In the genomic region with DNA sequence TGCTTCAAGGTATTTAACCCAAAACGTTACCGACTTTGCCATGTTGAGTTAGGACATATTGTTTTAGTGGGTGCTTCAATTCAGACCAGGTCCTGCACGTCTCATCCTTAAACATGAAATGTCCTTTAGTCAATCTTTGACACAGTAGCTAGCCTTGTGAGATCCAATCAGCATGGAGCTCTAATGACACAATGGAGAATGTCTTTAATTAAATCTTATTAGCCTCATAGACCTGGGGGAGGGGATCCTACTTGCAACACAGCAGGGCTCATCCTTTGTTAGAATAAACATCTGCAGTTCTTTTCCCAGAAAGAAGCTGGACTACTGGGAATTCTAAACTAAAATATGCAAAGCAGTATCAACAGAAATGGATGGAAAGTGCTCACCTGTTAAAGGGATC, we compare ENCODE assay signal across 23 mouse cellular contexts.
DNase-seq lines count a peak whose midpoint lies in the region; ATAC-seq and TF ChIP-seq lines count a peak whose summit lies in the region.
"Had no signal": no experiment of that assay in that cellular context is flagged by ENCODE, and none has a peak within 500 bp of the region (broad histone marks: within the 10 kb centered on the region; RNA-seq: fewer than 3 reads in every experiment).

No protein-coding gene starts in this region.

- no peak overlapping the region for H3K9ac ChIP-seq in embryonic facial prominence, embryonic 14.5 days (ENCODE audit: low read depth, low read length)
- no peak overlapping the region for H3K9ac ChIP-seq in midbrain, embryonic 11.5 days (ENCODE audit: low read length)
- no peak overlapping the region for H3K9ac ChIP-seq in neural tube, embryonic 14.5 days (replicated peaks; ENCODE audit: low read depth, low read length)
- H3K9ac ChIP-seq in forebrain, embryonic 12.5 days, result no peak overlapping the region
- H3K9ac ChIP-seq: embryonic facial prominence, embryonic 15.5 days had no signal

- TF ChIP-seq CTCF in brain, embryonic 14.5 days (IDR thresholded peaks at IDR 0.05; ENCODE audit: borderline replicate concordance, extremely low read depth, insufficient read depth, insufficient read length), result no peak

- no peak for ATAC-seq in embryonic facial prominence, embryonic 14.5 days (ENCODE audit: low read depth)
- no peak for ATAC-seq in midbrain, embryonic 11.5 days (ENCODE audit: low FRiP score)
- ATAC-seq in neural tube, embryonic 14.5 days (ENCODE audit: low read depth), result peak; percentile 78
- no peak for ATAC-seq in forebrain, embryonic 12.5 days (ENCODE audit: low FRiP score)
- ATAC-seq: CD4-positive, CD25-positive, alpha-beta regulatory T cell, adult 4 months; forebrain, embryonic 16.5 days had no signal

- no peak overlapping the region for H3K27ac ChIP-seq in embryonic facial prominence, embryonic 14.5 days (replicated peaks; ENCODE audit: low read depth, low read length)
- no peak overlapping the region for H3K27ac ChIP-seq in embryonic facial prominence, embryonic 10.5 days (replicated peaks)
- H3K27ac ChIP-seq in midbrain, embryonic 10.5 days (replicated peaks), result peak overlapping the region; percentile 49
- H3K27ac ChIP-seq in midbrain, embryonic 11.5 days (ENCODE audit: low read depth, low read length), result no peak overlapping the region
- H3K27ac ChIP-seq in neural tube, embryonic 14.5 days (ENCODE audit: low read depth, low read length), result no peak overlapping the region
- no peak overlapping the region for H3K27ac ChIP-seq in forebrain, embryonic 12.5 days
- H3K27ac ChIP-seq: embryonic facial prominence, embryonic 15.5 days; heart, embryonic 10.5 days had no signal

- 34% methylated on average over 3 of the region's 3 CpGs for WGBS in embryonic facial prominence, embryonic 14.5 days
- 19% methylated on average over 3 of the region's 3 CpGs for WGBS in embryonic facial prominence, embryonic 10.5 days
- WGBS in midbrain, embryonic 10.5 days, result 16% methylated on average over 3 of the region's 3 CpGs
- WGBS in midbrain, embryonic 11.5 days, result 17% methylated on average over 3 of the region's 3 CpGs
- WGBS in neural tube, embryonic 14.5 days, result 34% methylated on average over 3 of the region's 3 CpGs
- WGBS in forebrain, embryonic 12.5 days, result 8% methylated on average over 3 of the region's 3 CpGs

- H3K4me2 ChIP-seq in embryonic facial prominence, embryonic 14.5 days (ENCODE audit: low read depth, low read length), result no peak overlapping the region
- no peak overlapping the region for H3K4me2 ChIP-seq in midbrain, embryonic 11.5 days
- no peak overlapping the region for H3K4me2 ChIP-seq in neural tube, embryonic 14.5 days (ENCODE audit: low read depth, low read length)
- H3K4me2 ChIP-seq in forebrain, embryonic 12.5 days, result no peak overlapping the region
- H3K4me2 ChIP-seq: embryonic facial prominence, embryonic 15.5 days had no signal

- H3K4me3 ChIP-seq in embryonic facial prominence, embryonic 14.5 days (ENCODE audit: low read depth, low read length), result no peak overlapping the region
- no peak overlapping the region for H3K4me3 ChIP-seq in embryonic facial prominence, embryonic 10.5 days
- no peak overlapping the region for H3K4me3 ChIP-seq in midbrain, embryonic 10.5 days
- no peak overlapping the region for H3K4me3 ChIP-seq in midbrain, embryonic 11.5 days (ENCODE audit: low read depth, low read length)
- no peak overlapping the region for H3K4me3 ChIP-seq in neural tube, embryonic 14.5 days (ENCODE audit: low read depth, low read length)
- H3K4me3 ChIP-seq in forebrain, embryonic 12.5 days (replicated peaks), result no peak overlapping the region
- H3K4me3 ChIP-seq: embryonic facial prominence, embryonic 15.5 days; heart, embryonic 10.5 days had no signal

- TF ChIP-seq POLR2A in brain, embryonic 14.5 days (IDR thresholded peaks at IDR 0.05; ENCODE audit: borderline replicate concordance, extremely low read depth, insufficient read depth, insufficient read length, poor library complexity, severe bottlenecking), result no peak

- DNase-seq in embryonic facial prominence, embryonic 14.5 days (ENCODE audit: low spot score), result peak; percentile 6
- no peak for DNase-seq in embryonic facial prominence, embryonic 10.5 days (ENCODE audit: low spot score)
- no peak for DNase-seq in midbrain, embryonic 10.5 days (ENCODE audit: low spot score)
- no peak for DNase-seq in midbrain, embryonic 11.5 days (ENCODE audit: low spot score, missing footprints)
- DNase-seq in brain, embryonic 14.5 days (ENCODE audit: low read depth), result peak; percentile 39
- DNase-seq in urinary bladder, adult 18-20 months (ENCODE audit: low spot score in 2 of 2), result no peak
- DNase-seq: adrenal gland, adult 8-10 months; adrenal gland, postnatal 36 days; B cell, adult 2 months; cerebellum, adult 11 months; cerebellum, adult 9-10 months; cerebellum, postnatal 36 days; gastrocnemius, postnatal 10 days; heart, adult 18-20 months; heart, postnatal 10 days; heart, postnatal 4 days had no signal

- H3K9me3 ChIP-seq in embryonic facial prominence, embryonic 14.5 days (ENCODE audit: control insufficient read depth, low read length), result no peaks in the 10 kb centered on the region
- H3K9me3 ChIP-seq in embryonic facial prominence, embryonic 10.5 days, result no peaks in the 10 kb centered on the region
- H3K9me3 ChIP-seq in midbrain, embryonic 10.5 days (replicated peaks), result no peaks in the 10 kb centered on the region
- no peaks in the 10 kb centered on the region for H3K9me3 ChIP-seq in midbrain, embryonic 11.5 days (ENCODE audit: control insufficient read depth, low read length)
- no peaks in the 10 kb centered on the region for H3K9me3 ChIP-seq in neural tube, embryonic 14.5 days (ENCODE audit: control insufficient read depth, low read length)
- no peaks in the 10 kb centered on the region for H3K9me3 ChIP-seq in forebrain, embryonic 12.5 days
- H3K9me3 ChIP-seq: embryonic facial prominence, embryonic 15.5 days; heart, embryonic 10.5 days had no signal

- no peaks in the 10 kb centered on the region for H3K4me1 ChIP-seq in embryonic facial prominence, embryonic 14.5 days (ENCODE audit: control insufficient read depth, insufficient read depth, low read length)
- H3K4me1 ChIP-seq in embryonic facial prominence, embryonic 10.5 days, result peaks cover 8% of the 10 kb centered on the region; the same call in 1 of the 2 replicates
- peaks cover 55% of the 10 kb centered on the region for H3K4me1 ChIP-seq in midbrain, embryonic 10.5 days
- peaks cover 18% of the 10 kb centered on the region for H3K4me1 ChIP-seq in midbrain, embryonic 11.5 days (ENCODE audit: control insufficient read depth, insufficient read depth, low read length)
- H3K4me1 ChIP-seq in neural tube, embryonic 14.5 days (ENCODE audit: control insufficient read depth, insufficient read depth, low read length), result peaks cover 8% of the 10 kb centered on the region
- H3K4me1 ChIP-seq in forebrain, embryonic 12.5 days, result peaks cover 25% of the 10 kb centered on the region
- H3K4me1 ChIP-seq: embryonic facial prominence, embryonic 15.5 days; heart, embryonic 10.5 days had no signal

- no peaks in the 10 kb centered on the region for H3K36me3 ChIP-seq in embryonic facial prominence, embryonic 14.5 days (ENCODE audit: control insufficient read depth, insufficient read depth, low read length)
- no peaks in the 10 kb centered on the region for H3K36me3 ChIP-seq in embryonic facial prominence, embryonic 10.5 days (replicated peaks)
- H3K36me3 ChIP-seq in midbrain, embryonic 10.5 days, result no peaks in the 10 kb centered on the region
- H3K36me3 ChIP-seq in midbrain, embryonic 11.5 days (ENCODE audit: control insufficient read depth, insufficient read depth, low read length), result no peaks in the 10 kb centered on the region
- no peaks in the 10 kb centered on the region for H3K36me3 ChIP-seq in neural tube, embryonic 14.5 days (ENCODE audit: control insufficient read depth, insufficient read depth, low read length)
- no peaks in the 10 kb centered on the region for H3K36me3 ChIP-seq in forebrain, embryonic 12.5 days (replicated peaks)
- H3K36me3 ChIP-seq: embryonic facial prominence, embryonic 15.5 days; G1E; heart, embryonic 10.5 days had no signal

- H3K27me3 ChIP-seq in embryonic facial prominence, embryonic 14.5 days (replicated peaks; ENCODE audit: control insufficient read depth, insufficient read depth, low read length), result no peaks in the 10 kb centered on the region
- no peaks in the 10 kb centered on the region for H3K27me3 ChIP-seq in embryonic facial prominence, embryonic 10.5 days (replicated peaks; ENCODE audit: low read depth, poor library complexity, severe bottlenecking)
- H3K27me3 ChIP-seq in midbrain, embryonic 10.5 days (ENCODE audit: low read depth, poor library complexity, severe bottlenecking), result no peaks in the 10 kb centered on the region
- H3K27me3 ChIP-seq in midbrain, embryonic 11.5 days (ENCODE audit: control insufficient read depth, insufficient read depth, low read length), result no peaks in the 10 kb centered on the region
- no peaks in the 10 kb centered on the region for H3K27me3 ChIP-seq in neural tube, embryonic 14.5 days (ENCODE audit: control insufficient read depth, insufficient read depth, low read length)
- 0 out of 2 replicates have a peak, but pooled peaks cover 3% of the 10 kb centered on the region for H3K27me3 ChIP-seq in forebrain, embryonic 12.5 days
- H3K27me3 ChIP-seq: embryonic facial prominence, embryonic 15.5 days had no signal

Comparison
In these comparisons a context has a peak if more than half of its experiments do, and no peak if none do; other contexts are left out.
1. DNase-seq: peak in embryonic facial prominence, embryonic 14.5 days (single experiment) and brain, embryonic 14.5 days (single experiment); none in embryonic facial prominence, embryonic 10.5 days (single experiment), midbrain, embryonic 10.5 days (single experiment), midbrain, embryonic 11.5 days (single experiment) and urinary bladder, adult 18-20 months (0 of 2).